Mouse (Mus musculus): ENCODE measurements at regions not wholly inside any gene's neighbourhood (a gene's known extent, or its start where the extent isn't known, plus 50 kb on each side); places are given as distances from the start of the nearest gene placed in this dataset.

- no peak for DNase-seq
These were observed 647.3 kb upstream of the Pabpc4l start for GRCm38 (mm10) chr3:47095288-47095687.

- no peak for DNase-seq
These were observed 603.5 kb upstream of the Pabpc4l start for GRCm38 (mm10) chr3:47051563-47051962.

GRCm38 (mm10) chr3:47025738-47026137 lies 577.7 kb upstream of the Pabpc4l start:
- DNase-seq, result no peak

GRCm38 (mm10) chr3:47019270-47019669 lies 571.3 kb upstream of the Pabpc4l start:
- peak; percentile 20 for DNase-seq

- no peak for DNase-seq
These were observed 570.5 kb upstream of the Pabpc4l start for GRCm38 (mm10) chr3:47018565-47018964.

GRCm38 (mm10) chr3:47010459-47010858 lies 562.4 kb upstream of the Pabpc4l start:
- no peak for DNase-seq

- DNase-seq, result peak; percentile 8
These were observed 550.9 kb upstream of the Pabpc4l start for GRCm38 (mm10) chr3:46998916-46999315.

GRCm38 (mm10) chr3:46970744-46971143 lies 522.7 kb upstream of the Pabpc4l start:
- DNase-seq, result no peak

- no peak for DNase-seq
These were observed 522.0 kb upstream of the Pabpc4l start for GRCm38 (mm10) chr3:46970000-46970399.

- no peak for DNase-seq
These were observed 503.4 kb upstream of the Pabpc4l start for GRCm38 (mm10) chr3:46951391-46951790.

- DNase-seq, result no peak
These were observed 489.7 kb upstream of the Pabpc4l start for GRCm38 (mm10) chr3:46937751-46938150.

- DNase-seq, result no peak
These were observed 443.2 kb upstream of the Pabpc4l start for GRCm38 (mm10) chr3:46891057-46891736.

GRCm38 (mm10) chr3:46875848-46876247 lies 427.8 kb upstream of the Pabpc4l start:
- no peak for DNase-seq

- no peak for DNase-seq
These were observed 422.9 kb upstream of the Pabpc4l start for GRCm38 (mm10) chr3:46870876-46871275.

- DNase-seq, result no peak
These were observed 421.7 kb upstream of the Pabpc4l start for GRCm38 (mm10) chr3:46869576-46870295.

GRCm38 (mm10) chr3:46848400-46848983 lies 400.5 kb upstream of the Pabpc4l start:
- DNase-seq, result peak; percentile 11

GRCm38 (mm10) chr3:46828676-46829075 lies 380.7 kb upstream of the Pabpc4l start:
- no peak for DNase-seq
